Mouse (Mus musculus): Measurements from ENCODE around the gene Pik3ca. TPM values are rescaled to one million over a fixed set of nuclear protein-coding genes. Genes with fewer than 3 reads are reported as not detected.

Pik3ca gene
- polyA plus RNA-seq, 1 experiment from 2014 or later, result 16.2 TPM

GRCm38 (mm10) chr3:32381556-32381955 is 15.9 kb upstream of the Pik3ca start:
- Histone ChIP-seq H3K36me3 (ENCODE audit: poor library complexity, severe bottlenecking) (no peaks in the 10 kb centered on the region), H3K9me3 (replicated peaks) (no peaks in the 10 kb centered on the region), H3K4me1 (no peaks in the 10 kb centered on the region), H3K27me3 (no peaks in the 10 kb centered on the region), H3K27ac (no peak overlapping the region), H3K9ac (no peak overlapping the region), H3K4me2 (no peak overlapping the region), H3K4me3 (no peak overlapping the region)
- 77% methylated on average over 3 of the region's 3 CpGs for WGBS
- ATAC-seq, result no peak

GRCm38 (mm10) chr3:32392841-32393240 is 4.6 kb upstream of the Pik3ca start:
- Histone ChIP-seq H3K4me1 (peaks cover 6% of the 10 kb centered on the region), H3K4me2 (no peak overlapping the region), H3K9me3 (replicated peaks) (no peaks in the 10 kb centered on the region), H3K27ac (no peak overlapping the region), H3K4me3 (no peak overlapping the region), H3K36me3 (ENCODE audit: poor library complexity, severe bottlenecking) (no peaks in the 10 kb centered on the region), H3K27me3 (no peaks in the 10 kb centered on the region), H3K9ac (no peak overlapping the region)
- no peak for ATAC-seq
- 90% methylated on average over 4 of the region's 4 CpGs for WGBS

GRCm38 (mm10) chr3:32393986-32394385 is 3.5 kb upstream of the Pik3ca start:
- H3K4me2 ChIP-seq, result no peak overlapping the region
- no peaks in the 10 kb centered on the region for H3K9me3 ChIP-seq (replicated peaks)
- H3K27me3 ChIP-seq, result no peaks in the 10 kb centered on the region
- H3K36me3 ChIP-seq (ENCODE audit: poor library complexity, severe bottlenecking), result no peaks in the 10 kb centered on the region
- H3K9ac ChIP-seq, result no peak overlapping the region
- 90% methylated on average over 8 of the region's 8 CpGs for WGBS
- H3K27ac ChIP-seq, result no peak overlapping the region
- H3K4me3 ChIP-seq, result no peak overlapping the region
- peaks cover 12% of the 10 kb centered on the region for H3K4me1 ChIP-seq
- no peak for ATAC-seq

- H3K27ac ChIP-seq, result peak overlapping the region; percentile 70
- ATAC-seq, result peak; percentile 1; the same call in 1 of the 2 replicates
- WGBS, result 32% methylated on average over 24 of the region's 24 CpGs
These were observed 1.5 kb upstream of the Pik3ca start for GRCm38 (mm10) chr3:32395771-32396551.

GRCm38 (mm10) chr3:32396794-32397460 is 544 bp upstream of the Pik3ca start:
- H3K36me3 ChIP-seq (ENCODE audit: poor library complexity, severe bottlenecking), result no peaks in the 10 kb centered on the region
- no peaks in the 10 kb centered on the region for H3K9me3 ChIP-seq (replicated peaks)
- no peaks in the 10 kb centered on the region for H3K27me3 ChIP-seq
- peak overlapping the region; percentile 92 for H3K9ac ChIP-seq
- H3K4me2 ChIP-seq, result peak overlapping the region; percentile 72
- peak; percentile 99 for ATAC-seq
- WGBS, result under 1% methylated on average over 37 of the region's 77 CpGs
- peaks cover 37% of the 10 kb centered on the region for H3K4me1 ChIP-seq
- peak overlapping the region; percentile 92 for H3K4me3 ChIP-seq
- peak overlapping the region; percentile 96 for H3K27ac ChIP-seq

More at GRCm38 (mm10) chr3:32395771-32396551, 1.5 kb upstream of the Pik3ca start:
- Histone ChIP-seq H3K4me2 (peak overlapping the region; percentile 70), H3K9me3 (replicated peaks) (no peaks in the 10 kb centered on the region), H3K4me1 (peaks cover 30% of the 10 kb centered on the region), H3K36me3 (ENCODE audit: poor library complexity, severe bottlenecking) (no peaks in the 10 kb centered on the region), H3K27me3 (no peaks in the 10 kb centered on the region), H3K9ac (peak overlapping the region; percentile 65), H3K4me3 (peak overlapping the region; percentile 92)

- H3K27me3 ChIP-seq, result no peaks in the 10 kb centered on the region
- H3K9me3 ChIP-seq (replicated peaks), result no peaks in the 10 kb centered on the region
- no peak for ATAC-seq
- H3K4me3 ChIP-seq, result peak overlapping the region; percentile 92
- H3K4me1 ChIP-seq, result peaks cover 37% of the 10 kb centered on the region
- H3K36me3 ChIP-seq (ENCODE audit: poor library complexity, severe bottlenecking), result no peaks in the 10 kb centered on the region
- 1% methylated on average over 7 of the region's 7 CpGs for WGBS
- H3K27ac ChIP-seq, result peak overlapping the region; percentile 96; the same call in 1 of the 2 replicates
- peak overlapping the region; percentile 92 for H3K9ac ChIP-seq
- peak overlapping the region; percentile 72 for H3K4me2 ChIP-seq
These were observed 686 bp downstream of the Pik3ca start for GRCm38 (mm10) chr3:32398175-32398538.

- WGBS, result 15% methylated on average over 4 of the region's 4 CpGs
- Histone ChIP-seq H3K36me3 (ENCODE audit: poor library complexity, severe bottlenecking) (no peaks in the 10 kb centered on the region), H3K9ac (peak overlapping the region; percentile 48)
These were observed 1.2 kb downstream of the Pik3ca start for GRCm38 (mm10) chr3:32398623-32399022.

GRCm38 (mm10) chr3:32399381-32399780 is 1.9 kb downstream of the Pik3ca start:
- Histone ChIP-seq H3K27ac (no peak overlapping the region), H3K4me1 (peaks cover 37% of the 10 kb centered on the region), H3K4me2 (peak overlapping the region; percentile 33), H3K36me3 (ENCODE audit: poor library complexity, severe bottlenecking) (no peaks in the 10 kb centered on the region), H3K27me3 (no peaks in the 10 kb centered on the region), H3K4me3 (no peak overlapping the region), H3K9me3 (replicated peaks) (no peaks in the 10 kb centered on the region), H3K9ac (0 out of 2 replicates have a peak overlapping the region, but pooled peaks have one; percentile 26)
- ATAC-seq, result no peak
- WGBS, result 20% methylated on average over 4 of the region's 4 CpGs

More at GRCm38 (mm10) chr3:32398623-32399022, 1.2 kb downstream of the Pik3ca start:
- H3K4me1 ChIP-seq, result peaks cover 37% of the 10 kb centered on the region
- peak overlapping the region; percentile 72 for H3K4me2 ChIP-seq
- peak overlapping the region; percentile 92 for H3K4me3 ChIP-seq
- H3K9me3 ChIP-seq (replicated peaks), result no peaks in the 10 kb centered on the region
- H3K27me3 ChIP-seq, result no peaks in the 10 kb centered on the region
- no peak overlapping the region for H3K27ac ChIP-seq
- no peak for ATAC-seq

GRCm38 (mm10) chr3:32399931-32400330 is 2.5 kb downstream of the Pik3ca start:
- H3K4me2 ChIP-seq, result peak overlapping the region; percentile 33; the same call in 1 of the 2 replicates
- H3K4me1 ChIP-seq, result peaks cover 39% of the 10 kb centered on the region
- H3K9ac ChIP-seq, result peak overlapping the region; percentile 26; the same call in 1 of the 2 replicates
- H3K9me3 ChIP-seq (replicated peaks), result no peaks in the 10 kb centered on the region
- H3K27me3 ChIP-seq, result no peaks in the 10 kb centered on the region
- no peaks in the 10 kb centered on the region for H3K36me3 ChIP-seq (ENCODE audit: poor library complexity, severe bottlenecking)
- no peak for ATAC-seq
- no peak overlapping the region for H3K4me3 ChIP-seq
- no peak overlapping the region for H3K27ac ChIP-seq
- WGBS, result 64% methylated on average over 2 of the region's 2 CpGs

GRCm38 (mm10) chr3:32401591-32401990 is 4.1 kb downstream of the Pik3ca start:
- Histone ChIP-seq H3K4me2 (no peak overlapping the region), H3K36me3 (ENCODE audit: poor library complexity, severe bottlenecking) (no peaks in the 10 kb centered on the region), H3K9ac (no peak overlapping the region), H3K4me1 (peaks cover 40% of the 10 kb centered on the region), H3K9me3 (replicated peaks) (no peaks in the 10 kb centered on the region), H3K4me3 (no peak overlapping the region), H3K27ac (no peak overlapping the region), H3K27me3 (no peaks in the 10 kb centered on the region)
- whole genome bisulfite sequencing, result 76% methylated on average over 3 of the region's 3 CpGs
- ATAC-seq, result no peak

- Histone ChIP-seq H3K9ac (no peak overlapping the region), H3K27me3 (no peaks in the 10 kb centered on the region), H3K27ac (no peak overlapping the region), H3K4me1 (peaks cover 41% of the 10 kb centered on the region), H3K4me3 (no peak overlapping the region), H3K9me3 (replicated peaks) (no peaks in the 10 kb centered on the region), H3K36me3 (ENCODE audit: poor library complexity, severe bottlenecking) (no peaks in the 10 kb centered on the region), H3K4me2 (no peak overlapping the region)
- 85% methylated on average over 7 of the region's 7 CpGs for WGBS
- ATAC-seq, result no peak
These were observed 5.8 kb downstream of the Pik3ca start for GRCm38 (mm10) chr3:32402990-32403885.

All from forebrain, embryonic 13.5 days (tissue).